Mouse (Mus musculus) brain, embryonic 14.5 days (tissue): Measurements from ENCODE around the gene Cd28. TPM values are rescaled to one million over a fixed set of nuclear protein-coding genes. Genes with fewer than 3 reads are reported as not detected.

Experiments
- DNase-seq: peaks from one replicate; pipeline ENCODE4 v3.0.0-alpha.2; 2011; ENCODE audit warnings: low read depth
- CTCF ChIP-seq: fragments of 200-500 bp; IDR thresholded peaks from 2 replicates; pipeline ENCODE4 v1.5.1; 2012; ENCODE audit warnings: inconsistent platforms, mild to moderate bottlenecking, moderate library complexity, borderline replicate concordance; ENCODE audit not compliant: insufficient read depth, insufficient read length; ENCODE audit errors: extremely low read depth
- POLR2A ChIP-seq: fragments of 200-500 bp; IDR thresholded peaks from 2 replicates; pipeline ENCODE4 v1.6.1; 2012; ENCODE audit warnings: mild to moderate bottlenecking, inconsistent platforms, borderline replicate concordance; ENCODE audit not compliant: poor library complexity, insufficient read depth, insufficient read length, severe bottlenecking; ENCODE audit errors: extremely low read depth
- polyA plus RNA-seq: library from polyadenylated mRNA; depleted of rRNA; stranded (reverse); fragments of >200 nt; gene quantifications from 2 replicates; pipeline ENCODE4 v1.2.3, GENCODE M21; 2012

Cd28 gene
- polyA plus RNA-seq, 1 experiment, result 0.14 TPM

DNA sequence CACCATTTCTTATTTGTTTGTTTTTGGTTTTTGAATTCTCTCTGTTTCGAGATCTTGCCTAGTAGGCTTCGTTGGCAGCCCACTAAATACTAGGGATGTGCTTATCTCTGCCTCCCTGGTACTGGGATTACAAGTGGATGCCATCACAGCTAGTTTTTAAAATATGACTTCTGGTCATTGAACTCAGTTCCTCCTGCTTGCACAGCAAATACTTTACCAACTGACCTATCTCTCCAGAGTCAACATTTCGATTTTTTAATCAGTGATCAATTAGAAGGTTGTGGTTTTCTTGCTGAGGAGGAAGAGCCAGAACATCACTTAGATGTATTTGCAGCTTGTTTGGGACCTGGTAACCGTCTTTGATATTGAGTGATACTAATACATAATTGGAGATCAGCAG lies 34.4 kb downstream of the Cd28 start:
- TF ChIP-seq CTCF (no peak), POLR2A (no peak)
- DNase-seq, result no peak

DNA sequence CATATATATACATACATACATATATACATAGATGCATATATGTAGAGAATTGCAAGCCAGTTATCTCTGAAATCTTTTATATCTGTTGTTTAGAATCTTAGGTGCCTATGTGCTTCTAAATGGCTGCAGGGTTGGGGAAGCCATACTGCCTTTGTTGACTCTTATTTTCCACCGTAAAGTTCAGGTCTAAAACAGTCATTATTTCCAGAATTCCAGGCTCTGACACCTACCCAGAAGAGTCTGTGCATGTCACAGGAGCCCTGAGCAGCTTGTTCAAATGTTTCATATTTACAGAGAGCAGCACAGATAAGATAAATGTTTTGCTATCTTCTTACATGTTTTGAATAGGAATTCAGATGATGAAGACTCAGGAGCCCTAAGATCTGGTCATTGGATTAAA lies 36.4 kb downstream of the Cd28 start:
- no peak for TF ChIP-seq CTCF
- no peak for DNase-seq

DNA sequence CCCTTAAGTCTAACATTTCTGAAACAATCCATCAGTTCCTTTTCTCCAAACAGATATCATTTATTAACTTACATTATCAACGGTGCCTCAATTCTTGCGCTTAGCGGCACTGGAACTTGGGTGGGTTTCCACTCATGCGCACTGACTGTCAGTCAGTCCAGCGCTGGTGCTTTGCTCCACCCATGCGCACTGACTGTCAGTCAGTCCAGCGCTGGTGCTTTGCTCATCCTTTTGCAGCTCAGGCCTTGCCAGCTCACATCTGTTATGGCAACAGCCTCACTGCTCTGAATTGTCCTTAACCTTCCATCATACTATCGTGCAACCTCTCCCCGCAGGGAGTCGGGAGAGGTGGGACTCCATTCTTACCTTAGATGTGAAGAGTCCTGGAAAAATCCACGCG lies 37.4 kb downstream of the Cd28 start:
- DNase-seq, result no peak
- TF ChIP-seq POLR2A, result no peak
- TF ChIP-seq CTCF, result no peak

DNA sequence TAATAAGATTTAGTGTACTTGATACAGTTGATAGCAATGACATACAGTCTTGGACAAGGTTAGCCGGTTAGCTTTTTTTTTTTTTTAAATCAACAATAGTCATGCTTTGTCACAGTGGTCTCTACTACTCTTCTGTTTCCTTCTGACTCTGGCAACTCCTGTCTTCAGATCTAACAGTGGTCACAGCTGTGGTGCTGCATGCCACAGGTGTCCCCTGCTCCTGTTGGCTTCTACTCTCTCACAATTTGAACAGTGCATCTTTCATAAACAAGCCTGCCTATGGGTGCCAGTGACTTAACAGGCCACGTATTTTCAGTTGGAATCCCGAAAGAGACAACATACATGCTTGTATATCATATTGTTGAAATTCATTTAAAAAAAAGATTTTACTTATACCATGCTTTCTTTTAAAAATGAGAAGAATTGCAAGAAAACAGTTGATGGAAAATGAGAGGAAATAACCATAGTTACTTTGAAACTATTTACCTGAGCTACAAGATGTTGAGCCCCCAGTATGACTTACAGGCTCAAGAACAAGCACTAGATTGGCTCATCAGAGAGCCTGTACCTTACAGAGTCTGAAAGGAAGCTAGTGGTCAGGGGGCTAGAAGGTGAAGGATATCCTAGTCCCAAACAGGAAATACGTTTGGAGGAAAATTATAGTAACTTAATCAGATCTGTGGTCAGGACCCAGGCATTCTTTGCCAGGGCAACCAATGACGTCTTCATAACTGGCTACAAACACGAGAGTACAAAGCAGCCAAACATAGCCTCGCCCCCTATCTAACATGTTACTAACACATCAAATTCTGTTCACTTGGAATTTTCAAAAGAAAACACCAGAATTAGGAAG lies 39.0 kb downstream of the Cd28 start:
- DNase-seq, result no peak
- TF ChIP-seq POLR2A (no peak), CTCF (no peak)

DNA sequence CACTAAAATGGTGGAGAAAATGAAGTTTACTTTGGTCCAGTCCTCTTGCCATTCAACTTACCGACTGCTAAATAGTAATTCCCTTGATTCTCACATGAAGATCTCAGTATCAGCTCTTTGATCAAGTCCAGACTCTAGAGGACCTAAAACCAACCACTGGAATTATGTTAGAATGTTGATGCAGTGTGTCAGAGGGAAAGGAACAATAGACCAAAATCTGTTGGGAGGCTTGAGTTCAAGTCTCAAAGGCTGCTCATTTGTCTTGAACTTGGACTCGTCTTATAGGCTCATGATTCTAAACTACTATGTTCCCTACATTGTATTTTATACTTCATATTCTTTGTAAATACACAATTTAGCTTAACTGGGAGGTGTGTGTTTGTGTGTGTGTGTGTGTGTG lies 41.0 kb downstream of the Cd28 start:
- TF ChIP-seq CTCF, result no peak
- TF ChIP-seq POLR2A, result no peak
- no peak for DNase-seq

DNA sequence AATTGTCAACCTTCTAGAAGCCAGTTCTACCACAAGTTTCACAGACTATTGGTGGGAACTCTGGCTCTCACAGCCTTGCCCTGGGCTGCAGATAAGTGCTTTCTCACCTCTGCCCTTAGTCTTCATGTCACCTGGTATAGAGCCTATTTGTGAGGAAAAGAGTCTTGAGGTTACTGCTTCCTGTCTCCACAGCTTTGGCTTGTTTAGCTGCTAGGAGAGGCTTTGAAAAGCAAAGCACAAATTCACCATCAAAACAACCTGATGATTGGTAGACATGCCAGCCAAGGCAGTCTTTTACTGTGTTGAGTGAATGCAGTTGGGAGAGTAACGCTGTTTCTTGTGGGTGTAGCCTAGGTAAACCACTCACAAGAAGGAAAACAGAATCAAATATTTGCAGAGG lies 41.6 kb downstream of the Cd28 start:
- no peak for TF ChIP-seq POLR2A
- TF ChIP-seq CTCF, result no peak
- no peak for DNase-seq

DNA sequence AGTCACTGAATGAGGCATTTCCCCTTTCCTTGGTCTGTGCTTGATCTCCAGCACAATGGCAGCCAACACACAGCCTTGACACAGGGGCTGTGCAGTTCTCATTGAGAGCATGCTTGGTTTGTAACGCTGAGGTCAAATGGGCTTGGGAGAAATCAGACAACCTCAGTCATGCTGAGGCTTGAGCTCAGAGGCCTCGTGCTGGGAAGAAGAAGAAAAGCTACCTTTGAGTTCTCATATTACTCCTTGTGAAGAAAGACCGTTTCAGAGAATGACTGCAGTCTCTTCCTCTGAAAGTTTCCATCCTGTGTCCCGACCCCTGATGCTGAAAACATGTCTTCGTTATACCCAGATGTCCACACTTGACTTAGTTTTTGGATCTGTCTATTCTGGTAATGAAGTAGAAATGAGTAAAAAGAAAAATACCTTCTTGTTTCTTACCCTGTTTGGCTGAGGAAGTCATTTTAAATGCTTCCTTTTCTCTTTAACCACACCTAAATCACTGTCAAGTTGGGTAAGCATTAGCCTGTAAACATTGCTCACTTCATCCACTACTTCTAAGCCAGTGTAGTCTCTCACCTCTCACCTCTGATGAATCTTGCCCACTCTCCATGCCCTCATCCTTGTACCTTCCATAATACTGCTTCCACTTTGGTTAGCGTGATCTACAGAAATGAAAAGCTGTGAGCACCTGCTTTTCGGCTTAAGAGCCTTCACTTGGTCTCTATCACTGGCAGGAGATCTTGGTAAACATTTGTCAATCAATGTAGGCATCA lies 43.1 kb downstream of the Cd28 start:
- DNase-seq, result no peak
- TF ChIP-seq CTCF, result no peak
- no peak for TF ChIP-seq POLR2A

DNA sequence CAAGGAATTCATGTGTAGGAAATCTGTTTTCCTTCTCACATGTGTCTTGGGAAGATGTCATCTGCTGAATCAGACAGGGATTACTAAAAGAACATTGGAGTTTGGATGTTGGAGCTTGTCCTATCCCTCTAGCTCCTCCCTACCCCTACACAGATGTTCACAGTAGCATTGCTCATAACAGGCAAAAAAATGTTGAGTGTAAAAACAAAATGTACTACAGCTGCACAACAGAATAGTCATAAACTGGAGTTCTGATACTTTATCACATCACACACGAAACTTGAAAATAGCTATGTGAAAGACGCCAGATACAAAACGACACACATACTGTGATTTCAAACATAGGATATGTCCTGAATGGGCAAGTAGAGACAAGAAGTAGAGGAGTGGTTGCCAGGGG lies 43.9 kb downstream of the Cd28 start:
- TF ChIP-seq CTCF (no peak), POLR2A (no peak)
- DNase-seq, result no peak

DNA sequence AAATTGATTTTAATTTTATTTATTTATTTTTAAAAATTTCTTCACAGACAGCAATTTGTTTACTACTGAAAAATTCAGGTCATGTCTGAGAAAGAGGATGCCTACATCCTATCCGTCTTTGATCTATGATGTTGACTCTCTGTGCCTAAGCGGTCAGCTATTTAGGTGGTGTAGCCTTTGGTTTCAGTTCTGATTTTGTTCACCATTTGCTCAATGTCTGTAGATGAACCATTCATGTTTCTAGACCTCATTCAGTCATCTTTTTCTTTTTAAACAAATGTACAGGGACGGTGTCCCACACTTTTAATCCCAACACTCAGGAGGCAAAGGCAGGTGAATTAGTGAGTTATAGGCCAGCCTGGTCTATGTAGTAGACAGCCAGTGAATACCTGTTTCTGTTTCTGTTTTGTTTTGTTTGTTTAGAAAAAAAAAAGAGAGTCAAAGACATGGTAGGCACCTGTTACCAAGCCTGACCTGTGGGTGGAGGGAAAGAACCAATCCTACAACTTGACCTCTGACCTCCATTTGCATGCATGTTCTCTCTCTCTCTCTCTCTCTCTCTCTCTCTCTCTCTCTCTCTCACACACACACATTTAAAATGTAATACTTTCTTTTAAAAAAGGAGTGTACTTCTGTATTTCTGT lies 45.0 kb downstream of the Cd28 start:
- no peak for TF ChIP-seq CTCF
- TF ChIP-seq POLR2A, result no peak
- DNase-seq, result no peak

DNA sequence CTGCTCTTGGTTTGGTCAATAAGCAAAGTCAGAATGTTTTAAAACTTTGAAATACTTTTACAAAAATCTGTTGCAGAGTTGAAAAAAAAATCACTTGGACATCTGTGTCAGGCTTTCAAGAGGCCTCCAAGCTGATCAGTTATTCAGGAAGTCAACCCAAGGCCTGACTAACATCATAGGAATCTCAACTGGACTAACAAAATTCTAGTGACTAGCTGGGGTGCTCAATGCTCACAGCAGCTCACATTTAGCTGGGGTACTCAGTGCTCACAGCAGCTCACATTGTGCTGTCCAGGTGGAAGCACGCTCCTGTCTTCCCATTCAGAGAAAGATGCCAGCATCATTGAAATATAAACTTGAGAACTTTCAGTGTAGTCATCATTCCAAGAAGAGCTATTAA lies 45.9 kb downstream of the Cd28 start:
- no peak for TF ChIP-seq CTCF
- no peak for TF ChIP-seq POLR2A
- no peak for DNase-seq

DNA sequence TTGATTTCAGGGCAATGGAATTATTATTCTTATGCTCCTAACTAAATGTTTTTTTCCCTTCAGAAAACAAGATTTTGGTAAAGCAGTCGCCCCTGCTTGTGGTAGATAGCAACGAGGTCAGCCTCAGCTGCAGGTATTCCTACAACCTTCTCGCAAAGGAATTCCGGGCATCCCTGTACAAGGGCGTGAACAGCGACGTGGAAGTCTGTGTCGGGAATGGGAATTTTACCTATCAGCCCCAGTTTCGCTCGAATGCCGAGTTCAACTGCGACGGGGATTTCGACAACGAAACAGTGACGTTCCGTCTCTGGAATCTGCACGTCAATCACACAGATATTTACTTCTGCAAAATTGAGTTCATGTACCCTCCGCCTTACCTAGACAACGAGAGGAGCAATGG lies 46.3 kb downstream of the Cd28 start:
- TF ChIP-seq POLR2A (no peak), CTCF (no peak)

More for the DNA sequence above, 46.3 kb downstream of the Cd28 start:
- no peak for DNase-seq
